Mouse (Mus musculus) layer of hippocampus, adult 11-12 months (tissue): ENCODE data around the gene Actr3b.
"Not testable (repeated sequence)": the region's sequence is repeated elsewhere in the genome, so short reads cannot be mapped to it uniquely, and the experiment has no call there.

Experiments used
- DNase-seq: peaks from one replicate; pipeline ENCODE4 v3.0.0; 2022; ENCODE audit warnings: low spot score

Gene Actr3b

GRCm38 (mm10) chr5:25773921-25774790, 14.4 kb downstream of the Actr3b start:
- peak; percentile 67 for DNase-seq

GRCm38 (mm10) chr5:25791570-25791969, 31.8 kb downstream of the Actr3b start:
- no peak for DNase-seq

GRCm38 (mm10) chr5:25797776-25798175, 38.0 kb downstream of the Actr3b start:
- DNase-seq = no peak

GRCm38 (mm10) chr5:25800929-25801328, 41.1 kb downstream of the Actr3b start:
- DNase-seq = no peak

- DNase-seq = no peak
These were observed 41.9 kb downstream of the Actr3b start for GRCm38 (mm10) chr5:25801744-25802143.

DNA sequence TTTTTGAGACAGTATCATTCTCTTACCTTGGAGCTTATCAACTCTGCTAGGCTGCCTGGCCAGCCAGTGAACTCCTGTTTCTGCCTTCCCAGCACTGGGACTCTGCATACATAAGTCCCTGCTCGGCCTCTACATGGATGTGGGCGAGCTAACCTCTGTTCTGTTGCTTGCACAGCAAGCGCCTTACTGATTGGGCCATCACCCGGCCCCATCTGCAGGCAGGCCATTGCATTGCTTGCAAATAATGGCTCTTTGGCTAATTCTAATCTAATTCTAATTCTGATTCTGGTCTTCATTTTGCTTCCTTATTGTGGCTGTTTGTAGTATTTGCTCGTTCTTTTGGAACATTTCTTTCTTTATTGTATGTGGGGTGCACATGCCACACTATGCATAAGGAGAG, 44.8 kb downstream of the Actr3b start:
- DNase-seq = no peak

GRCm38 (mm10) chr5:25812922-25813321, 53.1 kb downstream of the Actr3b start:
- no peak for DNase-seq

GRCm38 (mm10) chr5:25829308-25830094, 69.7 kb downstream of the Actr3b start:
- no peak for DNase-seq

GRCm38 (mm10) chr5:25830802-25831201, 71.0 kb downstream of the Actr3b start:
- DNase-seq = no peak

DNA sequence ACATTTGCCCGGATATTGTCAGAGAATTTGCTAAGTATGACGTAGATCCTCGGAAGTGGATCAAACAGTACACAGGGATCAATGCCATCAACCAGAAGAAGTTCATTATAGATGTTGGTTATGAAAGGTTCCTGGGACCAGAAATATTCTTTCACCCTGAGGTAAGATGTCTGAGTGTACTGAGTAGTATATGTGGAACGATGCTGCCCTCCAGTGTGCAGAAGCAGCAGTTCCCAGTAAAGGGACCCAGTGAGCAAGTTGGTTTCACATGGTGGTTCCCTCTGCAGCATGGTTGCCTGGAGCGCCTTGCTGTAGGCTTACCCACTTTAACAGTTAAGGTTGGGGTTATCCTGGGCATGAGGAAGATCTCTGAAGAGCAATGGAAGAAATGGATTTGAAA, 71.8 kb downstream of the Actr3b start:
- DNase-seq = peak; percentile 71

GRCm38 (mm10) chr5:25839400-25839799, 79.6 kb downstream of the Actr3b start:
- DNase-seq = no peak

- no peak for DNase-seq
These were observed 86.8 kb downstream of the Actr3b start for GRCm38 (mm10) chr5:25846558-25846957.

GRCm38 (mm10) chr5:25847154-25847553, 87.4 kb downstream of the Actr3b start:
- DNase-seq = no peak

DNA sequence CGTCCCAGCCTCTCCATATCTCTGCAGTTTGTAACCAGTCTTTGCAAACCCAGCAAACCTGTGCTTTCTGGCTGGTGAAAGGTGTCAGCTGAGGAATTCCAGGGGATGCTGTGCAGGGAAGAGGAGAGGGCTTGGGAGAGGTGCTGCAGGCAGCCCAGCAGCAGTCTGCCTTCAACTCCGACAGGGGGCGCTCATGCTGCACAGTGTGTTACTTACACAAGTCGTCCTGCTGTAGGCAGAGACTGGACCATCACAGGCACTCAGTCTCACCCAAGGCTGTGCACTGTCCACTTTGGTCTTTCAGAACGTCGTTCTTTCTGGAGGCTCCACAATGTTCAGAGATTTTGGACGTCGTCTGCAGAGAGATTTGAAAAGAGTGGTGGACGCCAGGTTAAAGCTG, 88.3 kb downstream of the Actr3b start:
- DNase-seq = peak; percentile 63

DNA sequence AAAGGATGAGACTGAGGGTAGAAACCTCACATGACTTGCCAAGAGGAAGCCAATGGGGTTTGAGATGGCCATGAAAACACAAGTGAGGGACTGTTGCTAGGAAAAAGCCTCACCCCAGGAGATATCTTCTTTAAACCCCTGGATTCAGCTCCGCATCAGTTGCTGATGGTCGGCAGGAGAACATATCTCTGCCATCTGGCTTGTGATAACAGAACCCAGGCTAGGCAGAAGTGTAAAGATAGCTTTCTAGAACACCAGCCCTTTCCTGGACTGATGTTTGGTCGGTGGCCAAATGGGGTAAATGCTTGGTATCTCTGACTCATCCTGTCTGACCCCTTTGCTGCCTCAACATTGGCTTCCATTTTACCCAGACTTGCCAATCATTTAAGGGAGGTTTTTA, 106.4 kb downstream of the Actr3b start:
- no peak for DNase-seq

DNA sequence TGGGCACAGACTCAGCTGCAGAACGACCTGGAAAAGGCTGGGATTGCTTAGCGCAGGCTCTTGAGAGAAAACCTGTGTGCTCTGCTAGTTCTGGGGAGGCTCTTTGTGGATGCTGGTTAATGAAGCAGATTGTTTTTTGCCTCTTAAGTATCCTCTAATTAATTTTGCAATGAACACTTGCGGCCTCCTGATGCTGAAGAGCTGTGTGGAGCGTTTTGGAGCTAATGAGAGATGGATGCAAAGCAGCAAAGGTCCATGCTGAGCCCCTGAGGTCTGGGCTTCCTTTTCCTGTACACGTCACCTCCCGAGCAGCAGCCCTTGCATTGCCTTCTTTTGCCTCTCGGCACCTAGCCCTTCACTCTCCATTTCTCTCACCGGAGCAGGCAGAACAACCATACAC, 110.1 kb downstream of the Actr3b start:
- DNase-seq = no peak

GRCm38 (mm10) chr5:25870632-25871031, 110.8 kb downstream of the Actr3b start:
- DNase-seq = no peak

- no peak for DNase-seq
These were observed 111.7 kb downstream of the Actr3b start for GRCm38 (mm10) chr5:25871342-25872023.

DNA sequence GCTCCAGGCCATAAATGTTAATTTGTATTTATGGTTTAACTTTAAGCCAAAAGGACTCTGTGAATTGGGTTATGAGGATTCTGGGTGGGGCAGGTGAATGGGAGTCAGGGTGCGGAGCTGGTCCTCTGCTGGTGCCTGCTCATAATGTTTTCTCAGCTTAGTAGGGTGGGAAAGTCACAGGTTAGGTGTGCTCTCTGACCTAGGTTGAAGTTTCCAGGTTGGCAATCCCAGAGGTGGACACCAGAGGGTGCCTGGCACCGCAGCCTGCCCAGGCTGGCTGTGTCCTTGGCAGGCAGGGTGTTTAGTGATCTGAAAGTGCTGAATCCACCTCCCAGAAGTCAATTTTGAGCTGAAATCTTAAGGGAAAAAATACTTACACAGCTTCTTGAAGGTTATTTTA, 113.2 kb downstream of the Actr3b start:
- DNase-seq = no peak

- not testable (repeated sequence) for DNase-seq
These were observed 116.1 kb downstream of the Actr3b start for GRCm38 (mm10) chr5:25875927-25876326.

DNA sequence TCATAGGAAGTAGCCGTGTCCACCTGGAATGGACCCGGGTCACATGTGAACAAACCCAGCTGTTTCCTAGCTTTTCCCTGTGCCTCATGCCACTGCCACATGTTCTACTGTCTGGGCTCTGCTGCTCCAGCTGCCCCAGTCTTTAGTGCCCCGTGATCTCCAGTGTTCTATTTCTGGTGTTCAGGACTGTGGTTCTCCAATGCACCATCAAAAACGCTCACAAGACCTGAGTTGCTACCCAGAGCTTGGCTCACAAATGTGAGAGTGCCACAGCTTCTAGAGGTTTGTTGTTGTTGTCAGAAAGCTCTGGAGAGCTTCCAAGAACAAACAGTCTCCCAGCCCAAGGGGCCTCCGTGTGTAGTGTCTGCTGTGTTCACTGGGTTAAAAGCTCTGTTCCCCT, 117.5 kb downstream of the Actr3b start:
- DNase-seq = no peak

DNA sequence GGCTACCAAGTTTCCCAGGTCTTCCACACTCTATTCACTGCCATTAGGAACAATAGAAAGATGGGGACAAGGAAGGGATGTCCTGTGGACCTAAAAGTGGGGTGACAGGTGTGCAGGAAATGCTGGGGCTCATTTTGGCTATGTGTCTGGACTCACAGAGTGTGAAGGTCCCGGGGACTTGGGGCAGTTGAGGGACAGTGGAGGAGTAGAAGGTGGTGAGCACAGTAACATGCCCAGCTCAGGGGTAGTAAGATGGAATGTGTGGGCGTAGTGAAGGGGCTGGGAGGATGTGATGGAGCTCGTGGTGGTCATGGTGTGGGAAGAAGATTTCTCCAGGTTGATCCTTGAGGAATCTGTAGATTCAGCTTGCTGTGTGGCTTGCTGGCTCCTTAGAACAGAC, 118.2 kb downstream of the Actr3b start:
- DNase-seq = no peak

GRCm38 (mm10) chr5:25886708-25887107, 126.9 kb downstream of the Actr3b start:
- DNase-seq = no peak
